Mouse (Mus musculus): ENCODE results near the gene Cuedc2.

The Cuedc2 gene

GRCm38 (mm10) chr19:46306268-46306610 is 32.3 kb downstream of the Cuedc2 start:
- DNase-seq, result no peak

- peak; percentile 91 for DNase-seq
Measured at GRCm38 (mm10) chr19:46305432-46306267, 32.9 kb downstream of the Cuedc2 start.

DNA sequence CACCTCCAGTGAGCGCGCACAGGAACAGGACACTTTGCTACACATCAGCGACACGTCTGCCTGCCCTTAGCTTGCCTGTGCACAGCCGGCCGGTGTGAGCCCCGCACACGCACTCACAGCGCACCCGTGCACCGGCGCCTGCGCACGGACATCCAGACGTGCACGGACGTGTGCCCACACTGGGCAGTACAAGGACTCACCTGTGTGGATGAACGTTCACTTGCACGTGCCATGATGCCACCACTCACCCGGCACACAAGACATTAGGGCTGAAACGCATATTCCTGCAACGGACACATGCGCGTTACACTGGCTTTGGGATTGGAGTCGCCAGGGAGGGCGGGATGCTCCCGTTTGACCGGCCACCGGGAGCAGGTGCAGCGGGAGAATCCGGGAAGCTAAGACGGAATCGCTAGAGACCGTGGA is 33.6 kb downstream of the Cuedc2 start:
- DNase-seq, result no peak

DNA sequence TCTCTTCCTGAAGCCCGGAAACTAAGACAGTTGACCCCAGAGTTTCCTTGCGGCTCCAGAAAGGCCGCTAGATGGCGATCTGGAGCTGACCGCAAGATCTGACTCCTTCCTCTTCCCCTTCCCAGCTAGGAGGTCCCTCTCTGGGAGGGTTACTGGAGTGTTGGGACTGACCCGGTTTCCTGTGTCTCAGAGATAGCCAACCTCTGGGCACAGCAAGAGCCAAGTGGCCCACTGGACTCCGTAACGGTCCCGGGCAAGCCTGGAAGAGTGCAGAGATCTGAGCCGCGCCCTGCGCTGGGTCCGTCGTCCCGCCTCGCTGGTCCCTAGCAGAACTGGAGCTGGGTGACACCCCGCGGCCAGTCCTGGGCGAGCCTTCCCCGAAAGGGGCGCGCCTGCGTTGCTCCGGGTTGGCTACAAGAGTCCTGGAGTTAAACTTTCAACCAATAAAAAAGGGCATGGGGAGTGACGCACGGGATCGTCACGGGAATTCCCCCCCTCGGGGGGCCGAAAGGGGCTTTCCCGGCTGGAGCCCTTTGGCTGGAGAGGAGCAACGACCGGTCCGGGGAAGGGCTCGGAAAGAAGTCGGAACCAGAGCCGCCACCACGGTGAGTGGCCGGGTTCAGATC is 34.2 kb downstream of the Cuedc2 start, which contains the start of gene Nfkb2:
TSS of gene Nfkb2 (plus strand) at position 105 of the 626 bp plus-strand sequence.
- DNase-seq, result peak; percentile 84

- DNase-seq, result no peak
Measured at GRCm38 (mm10) chr19:46303251-46304215, 35.0 kb downstream of the Cuedc2 start.

DNA sequence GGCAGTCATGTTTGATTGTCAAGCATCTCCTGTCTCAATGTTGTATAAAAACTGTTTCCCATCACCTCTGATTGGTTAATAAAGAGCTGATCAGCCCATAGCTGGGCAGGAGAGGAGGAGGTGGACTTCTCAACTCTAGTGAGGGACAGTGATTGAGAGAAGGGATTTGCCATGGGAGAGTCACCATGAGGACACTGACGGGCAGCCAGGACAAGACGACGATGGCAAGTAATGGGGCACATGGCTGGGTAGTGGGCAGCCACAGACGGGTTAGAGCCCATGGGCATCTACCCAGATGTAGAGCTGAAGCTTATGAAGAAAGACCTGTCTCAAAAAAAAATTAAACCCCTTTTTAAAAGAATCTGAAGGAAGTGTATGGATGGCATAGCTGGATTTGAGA is 36.0 kb downstream of the Cuedc2 start:
- DNase-seq, result no peak

DNA sequence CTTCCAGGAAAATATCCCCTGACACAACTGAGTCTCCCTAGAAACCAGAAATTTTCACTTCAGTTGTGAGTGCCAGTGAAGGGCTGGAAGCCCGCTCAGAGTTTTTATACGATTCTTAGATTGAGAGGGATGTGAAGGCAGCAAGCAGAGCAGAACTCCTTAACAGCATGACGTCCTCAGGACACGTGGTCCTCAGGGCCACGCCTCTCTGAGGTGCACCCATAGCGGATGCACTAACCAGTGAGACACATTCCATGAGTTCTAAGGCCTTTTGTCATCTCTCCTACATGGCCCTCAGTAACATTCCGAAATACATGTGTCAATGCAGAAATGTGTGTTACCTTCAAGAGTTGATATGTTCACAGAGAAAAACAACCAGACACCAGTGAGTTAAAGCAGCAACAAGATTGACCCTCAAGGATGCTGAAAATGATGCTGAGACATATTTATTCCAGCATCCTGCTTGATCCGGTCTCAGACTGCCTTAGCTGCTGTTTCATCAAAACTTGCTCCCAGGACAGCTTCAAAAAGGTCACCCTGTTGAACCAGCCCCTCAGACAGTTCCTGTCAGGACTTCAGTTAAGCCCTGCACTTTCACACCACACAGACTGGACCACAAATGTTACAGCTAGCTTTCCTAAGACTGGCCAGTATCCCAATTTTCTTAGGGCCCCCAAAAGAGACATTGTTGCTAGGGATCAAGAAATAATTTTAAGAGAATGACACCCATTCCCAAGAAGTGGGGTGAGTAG is 38.0 kb downstream of the Cuedc2 start:
- DNase-seq, result no peak

- no peak for DNase-seq
Measured at GRCm38 (mm10) chr19:46296938-46297337, 41.6 kb downstream of the Cuedc2 start.

- no peak for DNase-seq
Measured at GRCm38 (mm10) chr19:46290535-46291105, 47.9 kb downstream of the Cuedc2 start.

GRCm38 (mm10) chr19:46287566-46287965 is 50.9 kb downstream of the Cuedc2 start:
- no peak for DNase-seq

GRCm38 (mm10) chr19:46286926-46287325 is 51.6 kb downstream of the Cuedc2 start:
- no peak for DNase-seq

DNA sequence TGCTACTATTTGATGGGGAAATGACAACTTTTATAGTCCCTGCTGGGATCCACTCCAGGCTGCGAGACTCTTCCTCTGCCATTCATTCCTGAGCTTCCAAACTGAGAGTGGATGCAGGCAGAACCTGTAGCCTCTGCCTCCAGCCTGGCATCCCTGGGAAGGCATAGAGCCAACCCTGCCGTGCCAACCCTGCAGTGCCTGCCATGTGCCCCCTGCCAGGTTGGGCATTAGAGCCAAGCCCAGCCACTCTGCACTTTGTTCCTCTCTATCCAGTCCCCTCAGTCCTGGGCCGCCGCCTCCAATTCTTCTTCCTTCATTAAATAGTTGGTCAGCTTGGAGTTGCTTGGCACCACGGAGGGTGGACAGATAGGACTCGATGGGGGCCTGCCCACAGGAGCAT is 52.5 kb downstream of the Cuedc2 start:
- no peak for DNase-seq

- no peak for DNase-seq
Measured at GRCm38 (mm10) chr19:46285631-46286030, 52.9 kb downstream of the Cuedc2 start.

DNA sequence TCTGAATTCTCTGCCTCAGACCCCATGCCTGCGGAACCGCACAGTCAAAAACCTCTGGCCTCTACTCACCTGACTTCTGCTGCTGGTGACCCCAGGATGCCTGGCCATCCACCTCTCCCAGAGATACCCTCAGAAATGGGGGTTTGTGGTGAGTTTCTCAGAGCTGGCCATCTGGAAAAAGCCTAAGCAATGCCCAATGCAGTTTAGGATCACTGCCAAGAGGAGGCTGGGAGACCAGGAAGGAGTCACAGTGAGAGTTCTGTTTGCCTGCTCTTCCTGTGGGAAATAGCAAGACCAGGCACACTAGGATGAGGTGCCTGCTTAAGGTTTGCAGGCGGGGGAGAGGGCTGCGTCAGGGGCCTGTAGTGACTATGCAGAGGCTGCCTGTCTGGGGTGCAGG is 53.8 kb downstream of the Cuedc2 start:
- no peak for DNase-seq

- peak; percentile 37 for DNase-seq
Measured at GRCm38 (mm10) chr19:46282081-46282849, 56.2 kb downstream of the Cuedc2 start.
